Mouse (Mus musculus) cerebellum, postnatal 10 days (tissue): ENCODE data around the gene Ucp1.
A peak's percentile ranks its signal among the peaks of the same experiment; 100 is the strongest.

Experiments
- DNase-seq, 2 experiments: peaks; one replicate each; pipeline ENCODE4 v3.0.0; 2021; ENCODE audit warnings: mixed read lengths in 2 of 2

The Ucp1 gene

GRCm38 (mm10) chr8:83332864-83333263, 42.7 kb downstream of the Ucp1 start:
- no peak for DNase-seq

- no peak for DNase-seq
These were observed 51.9 kb downstream of the Ucp1 start for GRCm38 (mm10) chr8:83342076-83342475.

GRCm38 (mm10) chr8:83342693-83343092, 52.5 kb downstream of the Ucp1 start:
- peak; percentile 26 to 45 for DNase-seq
